Mouse (Mus musculus) midbrain, embryonic 15.5 days (tissue): ENCODE data around the gene Ptf1a. TPM values are rescaled to one million over a fixed set of nuclear protein-coding genes. Genes with fewer than 3 reads are reported as not detected.

Source experiments
- ATAC-seq: fragments of 200-750 bp; cut with Nextera tagmentation; replicated peaks from 2 replicates; pipeline ENCODE4 v1.8.0; 2017; ENCODE audit warnings: moderate TSS enrichment
- H3K27ac ChIP-seq: fragments of 300-500 bp; sonication (generic); 2 replicates; pipeline ENCODE4 v1.5.1; 2015; ENCODE audit warnings: mild to moderate bottlenecking, inconsistent platforms
- H3K27me3 ChIP-seq: fragments of 300-500 bp; sonication (generic); replicated peaks from 2 replicates; pipeline ENCODE4 v1.6.1; 2015; ENCODE audit warnings: inconsistent platforms
- H3K36me3 ChIP-seq: fragments of 300-500 bp; sonication (generic); replicated peaks from 2 replicates; pipeline ENCODE4 v1.6.1; 2015; ENCODE audit warnings: inconsistent platforms
- H3K4me1 ChIP-seq: fragments of 300-500 bp; sonication (generic); 2 replicates; pipeline ENCODE4 v1.6.1; 2015; ENCODE audit warnings: inconsistent platforms
- H3K4me2 ChIP-seq: fragments of 300-500 bp; sonication (generic); 2 replicates; pipeline ENCODE4 v1.6.1; 2015; ENCODE audit warnings: inconsistent platforms, mild to moderate bottlenecking, moderate library complexity
- H3K4me3 ChIP-seq: fragments of 300-500 bp; sonication (generic); 2 replicates; pipeline ENCODE4 v1.5.1; 2015; ENCODE audit warnings: mild to moderate bottlenecking, inconsistent platforms
- H3K9ac ChIP-seq: fragments of 300-500 bp; sonication (generic); 2 replicates; pipeline ENCODE4 v1.6.1; 2015; ENCODE audit warnings: mild to moderate bottlenecking, inconsistent platforms
- H3K9me3 ChIP-seq: fragments of 300-500 bp; sonication (generic); 2 replicates; pipeline ENCODE4 v1.6.1; 2016; ENCODE audit warnings: inconsistent platforms
- WGBS: fragments of 180-500 bp; shearing (Covaris S2); methylation state at CpG from one replicate; pipeline ENCODE4 v1.1.7; 2015; ENCODE audit warnings: mixed read lengths; 5-methylcytosine and 5-hydroxymethylcytosine counted together
- polyA plus RNA-seq: library from polyadenylated mRNA; unstranded; fragments of >200 nt; fragmentation: Nextera tagmentation; extraction: Ambion mirVana; gene quantifications from 2 replicates; pipeline ENCODE4 v1.2.1, GENCODE M21; 2015

Gene Ptf1a
- polyA plus RNA-seq, result 0.26 and 0.49 TPM in 2 replicates

DNA sequence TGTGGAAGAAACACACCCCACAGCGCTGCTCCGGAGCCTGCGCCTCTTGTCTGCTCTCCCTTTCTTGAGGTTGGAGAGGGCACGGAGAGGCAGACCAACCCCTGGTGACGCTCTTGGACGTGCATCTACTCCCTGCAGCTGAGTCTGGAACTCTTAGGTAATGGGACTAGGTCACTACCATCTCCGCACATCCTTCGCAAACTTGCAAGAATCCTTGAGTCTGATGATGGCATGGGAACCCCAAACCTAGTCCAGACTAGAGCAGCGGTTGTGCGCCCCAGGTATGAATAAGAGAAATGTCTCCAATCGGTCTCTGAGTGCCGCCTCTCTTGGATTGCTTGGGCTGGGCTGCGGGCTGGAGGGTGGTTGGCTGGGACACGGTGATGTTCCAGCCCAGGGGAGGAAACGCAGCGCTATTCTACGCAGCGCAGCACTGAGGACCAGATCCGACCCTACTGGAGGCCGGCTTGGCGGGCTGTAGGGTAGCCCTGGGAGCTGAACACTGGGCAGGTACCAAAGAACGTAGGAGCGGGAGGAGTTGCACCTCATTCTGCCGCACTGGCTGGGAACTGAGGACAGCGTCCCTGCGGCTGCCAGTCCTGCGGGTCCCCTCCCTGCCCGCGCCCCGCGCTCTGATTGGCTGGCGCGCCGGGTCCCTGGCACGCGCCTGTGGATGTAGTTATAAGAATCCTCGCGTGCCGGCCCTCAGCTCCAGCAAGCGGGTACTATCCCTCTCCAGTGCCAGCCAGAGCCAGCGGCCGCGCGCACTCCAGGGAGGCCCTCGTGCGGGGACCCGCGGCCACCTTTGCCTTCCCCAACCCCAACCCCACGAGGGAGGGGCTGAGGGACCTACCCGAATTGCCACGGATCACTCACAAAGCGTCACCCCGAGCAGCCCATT lies at the start of gene Ptf1a:
Ptf1a (plus strand) TSS at position 733 of the 901 bp plus-strand sequence.
- under 1% methylated on average over 52 of the region's 53 CpGs for WGBS
- no peaks in the 10 kb centered on the region for H3K36me3 ChIP-seq
- peaks cover 93% of the 10 kb centered on the region for H3K27me3 ChIP-seq
- peaks cover 24% of the 10 kb centered on the region for H3K4me1 ChIP-seq
- peak; percentile 69 for ATAC-seq
- H3K9me3 ChIP-seq, result no peaks in the 10 kb centered on the region
- no peak within 1 kb of the TSS for H3K9ac ChIP-seq
- H3K4me3 ChIP-seq, result peak within 1 kb of the TSS; percentile 34
- no peak within 1 kb of the TSS for H3K27ac ChIP-seq
- H3K4me2 ChIP-seq, result peak within 1 kb of the TSS; percentile 62

- no peaks in the 10 kb centered on the region for H3K9me3 ChIP-seq
- H3K9ac ChIP-seq, result no peak overlapping the region
- H3K4me3 ChIP-seq, result no peak overlapping the region
- WGBS, result 76% methylated on average over 5 of the region's 5 CpGs
- no peak for ATAC-seq
- no peak overlapping the region for H3K4me2 ChIP-seq
- no peaks in the 10 kb centered on the region for H3K4me1 ChIP-seq
- no peaks in the 10 kb centered on the region for H3K36me3 ChIP-seq
- H3K27ac ChIP-seq, result no peak overlapping the region
- no peaks in the 10 kb centered on the region for H3K27me3 ChIP-seq
Observed at GRCm38 (mm10) chr2:19405409-19405808, 40.1 kb upstream of the Ptf1a start.

DNA sequence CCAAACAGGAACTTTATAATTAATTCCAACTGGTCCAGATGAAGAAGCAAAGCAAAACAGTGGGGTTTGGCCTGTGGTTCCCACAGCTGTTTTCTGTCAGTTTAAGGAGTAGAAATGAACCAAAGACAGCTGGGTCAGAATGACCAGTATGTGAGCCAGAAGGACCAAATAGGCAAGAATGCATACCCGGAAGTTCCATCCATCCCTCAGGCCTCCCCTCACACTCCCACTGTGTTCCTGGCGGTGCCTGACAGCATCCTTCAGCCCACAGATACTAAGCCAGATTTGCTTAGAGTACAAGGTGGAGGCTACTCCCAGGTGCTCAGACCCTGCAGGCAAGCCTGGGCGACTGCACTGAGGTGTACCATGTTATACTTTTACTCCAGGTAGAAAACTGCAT lies 38.9 kb upstream of the Ptf1a start:
- Histone ChIP-seq H3K27me3 (no peaks in the 10 kb centered on the region), H3K4me2 (no peak overlapping the region), H3K27ac (no peak overlapping the region), H3K9ac (no peak overlapping the region), H3K36me3 (no peaks in the 10 kb centered on the region), H3K9me3 (no peaks in the 10 kb centered on the region), H3K4me3 (no peak overlapping the region), H3K4me1 (no peaks in the 10 kb centered on the region)
- ATAC-seq, result no peak
- 77% methylated on average over 3 of the region's 3 CpGs for WGBS

DNA sequence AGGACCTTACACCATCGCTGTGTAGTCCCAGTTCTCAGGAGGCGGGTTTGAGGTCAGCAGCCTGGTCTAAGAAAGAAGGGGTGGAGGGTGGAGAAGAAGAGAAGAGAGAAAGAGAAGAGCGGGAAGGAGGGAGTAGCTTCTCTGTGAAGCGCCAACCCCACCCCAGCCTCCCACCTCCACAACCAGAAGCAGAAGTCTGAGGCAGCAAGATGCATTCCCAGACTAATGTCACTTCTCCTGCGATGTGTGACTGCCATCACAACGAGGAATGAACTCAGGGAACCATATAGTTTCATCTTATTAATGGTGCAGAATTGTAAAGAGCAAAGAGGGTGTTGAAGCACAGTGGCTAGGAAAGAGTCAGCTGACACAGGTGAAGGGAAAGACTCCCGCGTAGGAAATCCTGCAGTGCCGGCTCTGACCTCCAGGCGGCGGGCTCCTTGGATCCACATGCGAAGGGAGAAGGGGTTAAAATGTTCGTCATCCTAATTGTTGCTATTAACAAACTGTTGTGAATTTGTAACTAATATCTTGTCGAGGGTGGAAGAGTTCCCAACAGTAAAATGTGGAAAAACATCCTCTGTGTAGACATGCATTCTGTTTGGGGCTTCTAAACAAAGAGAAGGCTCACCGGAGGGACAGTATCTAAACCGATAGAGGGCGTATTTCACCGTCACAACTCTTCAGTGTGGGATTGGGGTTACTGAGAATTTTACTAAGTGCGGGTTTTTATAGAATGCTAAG lies 31.1 kb upstream of the Ptf1a start:
- Histone ChIP-seq H3K9ac (peak overlapping the region; percentile 36), H3K27me3 (peaks cover 11% of the 10 kb centered on the region)
- WGBS, result 23% methylated on average over 19 of the region's 19 CpGs

GRCm38 (mm10) chr2:19415063-19415521 lies 30.4 kb upstream of the Ptf1a start:
- Histone ChIP-seq H3K4me3 (peak overlapping the region; percentile 33), H3K4me1 (peaks cover 7% of the 10 kb centered on the region), H3K4me2 (peak overlapping the region; percentile 61), H3K27me3 (peaks cover 11% of the 10 kb centered on the region), H3K27ac (no peak overlapping the region), H3K36me3 (no peaks in the 10 kb centered on the region), H3K9me3 (no peaks in the 10 kb centered on the region), H3K9ac (peak overlapping the region; percentile 36)
- ATAC-seq, result peak; percentile 84
- WGBS, result 2% methylated on average over 6 of the region's 6 CpGs

More for the DNA sequence above, 31.1 kb upstream of the Ptf1a start:
- peaks cover 4% of the 10 kb centered on the region for H3K4me1 ChIP-seq
- H3K9me3 ChIP-seq, result no peaks in the 10 kb centered on the region
- no peak overlapping the region for H3K27ac ChIP-seq
- H3K36me3 ChIP-seq, result no peaks in the 10 kb centered on the region
- peak overlapping the region; percentile 33 for H3K4me3 ChIP-seq
- peak overlapping the region; percentile 61 for H3K4me2 ChIP-seq
- peak; percentile 66 for ATAC-seq

DNA sequence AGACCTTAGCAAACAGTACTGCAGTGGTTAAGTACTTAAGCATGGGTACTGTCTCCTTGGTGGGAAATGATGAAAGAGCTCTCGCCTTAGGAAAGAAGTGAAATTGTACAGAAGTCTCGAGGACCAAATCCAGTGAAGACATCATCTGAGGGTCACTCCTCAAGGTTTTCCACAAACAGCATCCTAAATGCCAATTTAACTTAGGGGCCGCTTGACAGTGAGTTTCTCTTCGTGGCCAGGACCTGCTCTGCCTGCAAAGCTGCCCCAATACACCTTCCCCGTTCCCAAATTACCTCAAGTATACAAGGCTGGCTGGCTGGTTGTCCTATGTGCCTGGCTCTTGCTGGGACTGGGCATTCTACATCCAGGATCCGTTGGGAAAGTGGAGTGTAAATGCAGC lies 29.4 kb upstream of the Ptf1a start:
- peaks cover 11% of the 10 kb centered on the region for H3K27me3 ChIP-seq
- H3K9ac ChIP-seq, result no peak overlapping the region
- 71% methylated on average over 6 of the region's 6 CpGs for WGBS
- no peak for ATAC-seq
- no peak overlapping the region for H3K27ac ChIP-seq
- H3K9me3 ChIP-seq, result no peaks in the 10 kb centered on the region
- H3K4me3 ChIP-seq, result no peak overlapping the region
- H3K4me1 ChIP-seq, result peaks cover 7% of the 10 kb centered on the region
- H3K36me3 ChIP-seq, result no peaks in the 10 kb centered on the region
- no peak overlapping the region for H3K4me2 ChIP-seq

GRCm38 (mm10) chr2:19419686-19420345 lies 25.6 kb upstream of the Ptf1a start:
- Histone ChIP-seq H3K9me3 (no peaks in the 10 kb centered on the region), H3K4me2 (no peak overlapping the region), H3K4me3 (no peak overlapping the region), H3K27ac (no peak overlapping the region), H3K36me3 (no peaks in the 10 kb centered on the region), H3K27me3 (peaks cover 27% of the 10 kb centered on the region), H3K9ac (no peak overlapping the region), H3K4me1 (peaks cover 4% of the 10 kb centered on the region)
- ATAC-seq, result peak; percentile 67
- WGBS, result 81% methylated on average over 1 of the region's 1 CpGs

GRCm38 (mm10) chr2:19422226-19422625 lies 23.2 kb upstream of the Ptf1a start:
- ATAC-seq, result no peak

DNA sequence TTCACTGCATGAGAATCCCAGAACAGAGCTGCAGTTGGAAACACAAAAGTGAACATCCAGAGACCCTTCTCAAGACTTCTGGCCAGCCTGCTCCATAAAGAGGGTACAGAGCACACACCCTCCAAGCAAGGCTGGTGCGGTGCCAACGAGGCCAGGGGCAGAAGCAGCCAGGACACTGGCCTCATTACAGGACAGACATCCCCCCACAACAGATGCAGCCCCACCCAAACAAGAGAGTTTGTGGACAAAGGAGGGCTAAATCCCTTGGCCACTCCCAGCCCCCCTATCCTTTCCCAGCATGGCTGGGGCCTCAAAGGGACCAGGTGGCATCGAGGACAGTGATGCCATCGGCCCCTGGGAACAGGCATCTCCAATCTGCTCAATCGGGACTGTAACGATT lies 22.4 kb upstream of the Ptf1a start:
- no peak overlapping the region for H3K4me3 ChIP-seq
- H3K9me3 ChIP-seq, result no peaks in the 10 kb centered on the region
- ATAC-seq, result no peak
- no peaks in the 10 kb centered on the region for H3K36me3 ChIP-seq
- H3K27me3 ChIP-seq, result peaks cover 45% of the 10 kb centered on the region
- peaks cover 3% of the 10 kb centered on the region; the same call in 1 of the 2 replicates for H3K4me1 ChIP-seq
- no peak overlapping the region for H3K27ac ChIP-seq
- WGBS, result 67% methylated on average over 6 of the region's 6 CpGs
- no peak overlapping the region for H3K9ac ChIP-seq
- no peak overlapping the region for H3K4me2 ChIP-seq

More at GRCm38 (mm10) chr2:19422226-19422625, 23.2 kb upstream of the Ptf1a start:
- no peak overlapping the region for H3K27ac ChIP-seq
- no peak overlapping the region for H3K4me2 ChIP-seq
- no peaks in the 10 kb centered on the region for H3K36me3 ChIP-seq
- H3K9me3 ChIP-seq, result no peaks in the 10 kb centered on the region
- H3K4me3 ChIP-seq, result no peak overlapping the region
- no peak overlapping the region for H3K9ac ChIP-seq
- H3K27me3 ChIP-seq, result peaks cover 39% of the 10 kb centered on the region
- peaks cover 3% of the 10 kb centered on the region; the same call in 1 of the 2 replicates for H3K4me1 ChIP-seq

DNA sequence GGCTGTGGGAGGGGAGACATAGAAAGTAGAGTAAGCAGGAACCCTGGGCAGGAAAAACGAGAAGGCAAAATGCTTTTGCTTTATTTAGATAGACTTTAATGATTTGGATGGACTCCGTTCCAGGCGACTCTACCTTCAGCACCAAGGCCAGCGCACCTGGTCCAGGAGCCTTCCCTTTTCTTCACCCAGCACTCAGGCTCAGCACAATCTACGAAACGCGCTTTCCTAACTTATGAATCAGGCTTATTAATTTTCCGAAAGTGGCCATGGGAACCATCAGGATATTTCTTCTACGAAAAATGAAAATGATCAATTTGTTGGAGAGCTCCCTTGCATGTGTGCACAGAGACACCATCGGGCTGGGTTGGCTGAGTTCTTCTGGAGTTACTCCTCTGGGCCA lies 16.4 kb upstream of the Ptf1a start:
- Histone ChIP-seq H3K27ac (no peak overlapping the region), H3K4me2 (no peak overlapping the region), H3K4me1 (peaks cover 23% of the 10 kb centered on the region), H3K9ac (no peak overlapping the region), H3K4me3 (no peak overlapping the region), H3K27me3 (peaks cover 86% of the 10 kb centered on the region), H3K9me3 (no peaks in the 10 kb centered on the region), H3K36me3 (no peaks in the 10 kb centered on the region)
- ATAC-seq, result no peak
- 6% methylated on average over 10 of the region's 10 CpGs for WGBS

DNA sequence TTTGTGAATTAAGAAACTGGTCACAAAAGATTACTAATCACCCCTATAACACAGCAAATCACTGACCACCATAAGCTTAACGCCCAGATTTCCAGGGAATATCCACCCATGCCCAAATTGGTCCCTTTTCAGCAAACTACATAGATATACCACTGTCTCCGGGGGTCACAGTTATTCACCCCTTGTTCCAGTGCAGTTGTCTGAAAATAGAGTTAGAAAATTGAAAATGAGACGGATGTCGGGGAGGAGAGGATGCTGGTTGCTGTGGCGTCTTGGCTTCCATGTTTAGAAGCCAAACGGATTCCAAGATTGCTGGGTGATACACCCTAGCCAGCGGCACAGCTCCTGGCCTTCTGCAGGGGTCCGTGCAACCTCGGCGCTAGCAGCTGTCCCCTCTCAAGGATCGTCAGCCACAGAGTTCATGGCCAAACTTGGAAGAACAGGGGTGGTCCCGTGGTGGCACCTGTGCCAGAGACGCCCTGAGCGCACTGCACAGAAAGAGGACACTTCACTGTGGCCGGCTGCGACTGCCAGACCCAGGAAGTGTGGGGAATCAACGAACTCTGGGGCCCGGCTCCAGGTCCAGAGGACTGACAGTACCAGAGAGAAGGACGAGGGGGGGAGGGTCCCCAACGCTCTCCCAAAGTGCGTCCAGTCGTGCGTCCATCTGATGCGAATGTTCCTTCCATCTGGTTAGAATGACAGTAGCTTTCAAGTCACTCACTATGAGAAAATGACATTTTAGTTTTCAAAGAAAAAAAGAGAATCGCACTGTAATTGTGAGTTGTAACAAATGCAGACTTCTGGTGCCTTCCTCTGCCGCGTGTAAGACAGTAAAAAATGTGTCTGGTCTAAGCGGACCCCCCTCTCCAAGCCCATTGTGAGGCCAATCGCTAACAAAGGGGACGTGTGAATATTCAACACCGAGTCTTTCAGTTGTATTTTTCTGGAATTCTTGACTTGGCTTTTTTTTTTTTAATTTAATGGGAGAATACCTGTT lies 15.5 kb upstream of the Ptf1a start:
- no peak for ATAC-seq
- 3% methylated on average over 31 of the region's 31 CpGs for WGBS
- peaks cover 90% of the 10 kb centered on the region for H3K27me3 ChIP-seq
- no peaks in the 10 kb centered on the region for H3K36me3 ChIP-seq
- no peak overlapping the region for H3K27ac ChIP-seq
- H3K4me1 ChIP-seq, result peaks cover 23% of the 10 kb centered on the region
- H3K4me2 ChIP-seq, result peak overlapping the region; percentile 51
- peak overlapping the region; percentile 30; the same call in 1 of the 2 replicates for H3K4me3 ChIP-seq
- H3K9ac ChIP-seq, result no peak overlapping the region
- H3K9me3 ChIP-seq, result no peaks in the 10 kb centered on the region
